ENCODE assay signal across 9 mouse cellular contexts in genomic region chr19:61199836-61200235, GRCm38 (mm10). TPM values are rescaled to one million over a fixed set of nuclear protein-coding genes. Genes with fewer than 3 reads are reported as not detected.
DNase-seq lines count a peak whose midpoint lies in the region; ATAC-seq and TF ChIP-seq lines count a peak whose summit lies in the region.
"Had no signal": no experiment of that assay in that cellular context is flagged by ENCODE, and none has a peak within 500 bp of the region (broad histone marks: within the 10 kb centered on the region; RNA-seq: fewer than 3 reads in every experiment).

No protein-coding gene starts in this region.

- H3K4me1 ChIP-seq in hindbrain, embryonic 10.5 days (replicated peaks) = no peaks in the 10 kb centered on the region
- no peaks in the 10 kb centered on the region for H3K4me1 ChIP-seq in hindbrain, embryonic 12.5 days
- H3K4me1 ChIP-seq in limb, embryonic 14.5 days (ENCODE audit: control insufficient read depth, insufficient read depth, low read length) = no peaks in the 10 kb centered on the region
- H3K4me1 ChIP-seq in thymus, adult 2 months (replicated peaks; ENCODE audit: control insufficient read depth, insufficient read depth, low read length) = no peaks in the 10 kb centered on the region

- no peak overlapping the region for H3K27ac ChIP-seq in hindbrain, embryonic 10.5 days
- H3K27ac ChIP-seq in hindbrain, embryonic 12.5 days = no peak overlapping the region
- no peak overlapping the region for H3K27ac ChIP-seq in limb, embryonic 14.5 days (replicated peaks; ENCODE audit: low read depth, low read length)
- no peak overlapping the region for H3K27ac ChIP-seq in thymus, adult 2 months (ENCODE audit: control insufficient read depth, insufficient read depth, low read length)

- no peak overlapping the region for H3K4me3 ChIP-seq in hindbrain, embryonic 10.5 days
- no peak overlapping the region for H3K4me3 ChIP-seq in hindbrain, embryonic 12.5 days
- H3K4me3 ChIP-seq in limb, embryonic 14.5 days (replicated peaks; ENCODE audit: low read length) = no peak overlapping the region
- no peak overlapping the region for H3K4me3 ChIP-seq in thymus, adult 2 months (ENCODE audit: control insufficient read depth, insufficient read depth, low read length)

- ATAC-seq in hindbrain, embryonic 12.5 days (ENCODE audit: low FRiP score) = no peak
- no peak for ATAC-seq in limb, embryonic 14.5 days (ENCODE audit: low FRiP score, low read depth)
- ATAC-seq in erythroid progenitor cell, adult 5-6 weeks (replicated peaks; ENCODE audit: low FRiP score, poor library complexity, severe bottlenecking) = no peak

- H3K27me3 ChIP-seq in hindbrain, embryonic 10.5 days (ENCODE audit: insufficient read depth, poor library complexity, severe bottlenecking) = no peaks in the 10 kb centered on the region
- H3K27me3 ChIP-seq in hindbrain, embryonic 12.5 days = no peaks in the 10 kb centered on the region
- H3K27me3 ChIP-seq in limb, embryonic 14.5 days (ENCODE audit: control insufficient read depth, insufficient read depth, low read length) = no peaks in the 10 kb centered on the region
- no peaks in the 10 kb centered on the region for H3K27me3 ChIP-seq in thymus, adult 2 months (ENCODE audit: control insufficient read depth, insufficient read depth, low read length)

- 25% methylated on average over 10 of the region's 10 CpGs for WGBS in hindbrain, embryonic 10.5 days
- 18% methylated on average over 10 of the region's 10 CpGs for WGBS in hindbrain, embryonic 12.5 days
- 24% methylated on average over 10 of the region's 10 CpGs for whole genome bisulfite sequencing in limb, embryonic 14.5 days
- WGBS in thymus, adult 2 months = 8% methylated on average over 10 of the region's 10 CpGs

- no peak overlapping the region for H3K4me2 ChIP-seq in hindbrain, embryonic 12.5 days (replicated peaks)
- no peak overlapping the region for H3K4me2 ChIP-seq in limb, embryonic 14.5 days (replicated peaks; ENCODE audit: low read depth, low read length, severe bottlenecking)

- no peak overlapping the region for H3K9ac ChIP-seq in hindbrain, embryonic 12.5 days
- H3K9ac ChIP-seq in limb, embryonic 14.5 days (ENCODE audit: low read depth, low read length, severe bottlenecking) = no peak overlapping the region

- H3K9me3 ChIP-seq in hindbrain, embryonic 10.5 days = 0 out of 2 replicates have a peak, but pooled peaks cover 4% of the 10 kb centered on the region
- H3K9me3 ChIP-seq in hindbrain, embryonic 12.5 days (replicated peaks) = no peaks in the 10 kb centered on the region
- no peaks in the 10 kb centered on the region for H3K9me3 ChIP-seq in limb, embryonic 14.5 days (ENCODE audit: control insufficient read depth, low read length)

- TF ChIP-seq CTCF in brain, embryonic 14.5 days (IDR thresholded peaks at IDR 0.05; ENCODE audit: borderline replicate concordance, extremely low read depth, insufficient read depth, insufficient read length) = no peak
- TF ChIP-seq CTCF in thymus, adult 2 months (IDR thresholded peaks at IDR 0.05; ENCODE audit: borderline replicate concordance, control insufficient read depth, extremely low read depth, insufficient read depth, low read length, poor library complexity) = no peak

- peak; percentile 30 for DNase-seq in hindbrain, embryonic 10.5 days (ENCODE audit: low spot score)
- peak; percentile 6 to 47 for DNase-seq in urinary bladder, adult 18-20 months (ENCODE audit: low spot score in 2 of 2)
- no peak for DNase-seq in urinary bladder, adult 2 months (ENCODE audit: low spot score)
- peak; percentile 37 for DNase-seq in brain, embryonic 14.5 days (ENCODE audit: low read depth)
- peak; percentile 5 for DNase-seq in limb, embryonic 14.5 days (ENCODE audit: low spot score)
- DNase-seq in thymus, adult 2 months = peak; percentile 28

- TF ChIP-seq POLR2A in brain, embryonic 14.5 days (IDR thresholded peaks at IDR 0.05; ENCODE audit: borderline replicate concordance, extremely low read depth, insufficient read depth, insufficient read length, poor library complexity, severe bottlenecking) = no peak
- TF ChIP-seq POLR2A in limb, embryonic 14.5 days (IDR thresholded peaks at IDR 0.05; ENCODE audit: borderline replicate concordance, extremely low read depth, insufficient read depth, insufficient read length) = no peak
- no peak for TF ChIP-seq POLR2A in thymus, adult 2 months (IDR thresholded peaks at IDR 0.05; ENCODE audit: control insufficient read depth, extremely low read depth, insufficient read depth, low read length, poor library complexity)

- no peaks in the 10 kb centered on the region for H3K36me3 ChIP-seq in hindbrain, embryonic 10.5 days
- H3K36me3 ChIP-seq in hindbrain, embryonic 12.5 days = no peaks in the 10 kb centered on the region
- no peaks in the 10 kb centered on the region for H3K36me3 ChIP-seq in limb, embryonic 14.5 days (ENCODE audit: control insufficient read depth, insufficient read depth, low read length)
- no peaks in the 10 kb centered on the region for H3K36me3 ChIP-seq in thymus, adult 2 months (ENCODE audit: control insufficient read depth, insufficient read depth, low read length)

RNA-seq across cellular contexts. Expression of gene Gm6020, which starts 16.1 kb away (rescaled TPM):
- not detected in 2 replicates for polyA plus RNA-seq in hindbrain, embryonic 10.5 days (2016; fragmentation: Nextera tagmentation; extraction: Ambion mirVana)
- not detected in 2 replicates for polyA plus RNA-seq in hindbrain, embryonic 12.5 days (2016; fragmentation: Nextera tagmentation; extraction: Ambion mirVana)
- polyA plus RNA-seq in urinary bladder, adult 2 months (2012; rRNA removed) = not detected in 2 replicates
- not detected in 2 replicates for polyA plus RNA-seq in brain, embryonic 14.5 days (2012; rRNA removed)
- polyA plus RNA-seq in limb, embryonic 14.5 days (2012; rRNA removed) = not detected in 2 replicates
- not detected in 2 replicates for polyA plus RNA-seq in limb, embryonic 14.5 days (2014; fragmentation: Nextera tagmentation; extraction: Ambion mirVana)
- not detected in 2 replicates for polyA plus RNA-seq in thymus, adult 2 months (2012; rRNA removed)
- total RNA-seq in erythroid progenitor cell, adult 5-6 weeks (2015; ENCODE audit: low replicate concordance) = not detected in 2 replicates
- total RNA-seq in erythroid progenitor cell, adult 5-6 weeks (2017; ENCODE audit: low replicate concordance) = not detected in 2 replicates
- total RNA-seq: layer of hippocampus, postnatal 10 days had no signal

RNA-seq across cellular contexts. Expression of gene Gm7102, which starts 23.7 kb away (rescaled TPM):
- polyA plus RNA-seq in hindbrain, embryonic 10.5 days (2016; fragmentation: Nextera tagmentation; extraction: Ambion mirVana) = not detected in 2 replicates
- polyA plus RNA-seq in hindbrain, embryonic 12.5 days (2016; fragmentation: Nextera tagmentation; extraction: Ambion mirVana) = not detected in 2 replicates
- 0.04 and 0.08 TPM in 2 replicates for polyA plus RNA-seq in urinary bladder, adult 2 months (2012; rRNA removed)
- polyA plus RNA-seq in brain, embryonic 14.5 days (2012; rRNA removed) = 0.04 and 0.07 TPM in 2 replicates
- polyA plus RNA-seq in limb, embryonic 14.5 days (2012; rRNA removed) = 0.06 and 0.08 TPM in 2 replicates
- polyA plus RNA-seq in limb, embryonic 14.5 days (2014; fragmentation: Nextera tagmentation; extraction: Ambion mirVana) = 0.14 TPM in 1 of 2 replicates, not detected in the other
- polyA plus RNA-seq in thymus, adult 2 months (2012; rRNA removed) = not detected in 2 replicates
- not detected in 2 replicates for total RNA-seq in erythroid progenitor cell, adult 5-6 weeks (2015; ENCODE audit: low replicate concordance)
- total RNA-seq in erythroid progenitor cell, adult 5-6 weeks (2017; ENCODE audit: low replicate concordance) = not detected in 2 replicates

RNA-seq across cellular contexts. Expression of gene Csf2ra, which starts 28.4 kb away (rescaled TPM):
- polyA plus RNA-seq in hindbrain, embryonic 10.5 days (2016; fragmentation: Nextera tagmentation; extraction: Ambion mirVana) = 17.7 and 21.4 TPM in 2 replicates
- 39.4 and 41.6 TPM in 2 replicates for polyA plus RNA-seq in hindbrain, embryonic 12.5 days (2016; fragmentation: Nextera tagmentation; extraction: Ambion mirVana)
- 70.1 and 81.8 TPM in 2 replicates for polyA plus RNA-seq in urinary bladder, adult 2 months (2012; rRNA removed)
- polyA plus RNA-seq in brain, embryonic 14.5 days (2012; rRNA removed) = 192 and 203 TPM in 2 replicates
- polyA plus RNA-seq in limb, embryonic 14.5 days (2012; rRNA removed) = 181 and 228 TPM in 2 replicates
- 24.1 and 30.1 TPM in 2 replicates for polyA plus RNA-seq in limb, embryonic 14.5 days (2014; fragmentation: Nextera tagmentation; extraction: Ambion mirVana)
- 211 and 216 TPM in 2 replicates for polyA plus RNA-seq in thymus, adult 2 months (2012; rRNA removed)
- total RNA-seq in erythroid progenitor cell, adult 5-6 weeks (2015; ENCODE audit: low replicate concordance) = 26.8 and 37.5 TPM in 2 replicates
- total RNA-seq in erythroid progenitor cell, adult 5-6 weeks (2017; ENCODE audit: low replicate concordance) = 9.0 and 12.9 TPM in 2 replicates

RNA-seq across cellular contexts. Expression of gene Zfp950, which starts 59.2 kb away (rescaled TPM):
- polyA plus RNA-seq in hindbrain, embryonic 10.5 days (2016; fragmentation: Nextera tagmentation; extraction: Ambion mirVana) = 18.6 and 21.6 TPM in 2 replicates
- 40.9 and 45.3 TPM in 2 replicates for polyA plus RNA-seq in hindbrain, embryonic 12.5 days (2016; fragmentation: Nextera tagmentation; extraction: Ambion mirVana)
- 49.5 and 51.4 TPM in 2 replicates for polyA plus RNA-seq in urinary bladder, adult 2 months (2012; rRNA removed)
- 21.1 and 22.1 TPM in 2 replicates for polyA plus RNA-seq in brain, embryonic 14.5 days (2012; rRNA removed)
- polyA plus RNA-seq in limb, embryonic 14.5 days (2012; rRNA removed) = 34.9 and 56.3 TPM in 2 replicates
- 46.2 and 46.4 TPM in 2 replicates for polyA plus RNA-seq in limb, embryonic 14.5 days (2014; fragmentation: Nextera tagmentation; extraction: Ambion mirVana)
- 8.8 and 9.8 TPM in 2 replicates for polyA plus RNA-seq in thymus, adult 2 months (2012; rRNA removed)
- 19.8 and 25.2 TPM in 2 replicates for total RNA-seq in erythroid progenitor cell, adult 5-6 weeks (2015; ENCODE audit: low replicate concordance)
- 15.0 and 27.2 TPM in 2 replicates for total RNA-seq in erythroid progenitor cell, adult 5-6 weeks (2017; ENCODE audit: low replicate concordance)
